ENCODE assay signal across 20 mouse cellular contexts in genomic region chr1:183081126-183081525, GRCm38 (mm10).
"Had no signal": no experiment of that assay in that cellular context is flagged by ENCODE, and none has a peak within 500 bp of the region (broad histone marks: within the 10 kb centered on the region; RNA-seq: fewer than 3 reads in every experiment).

No protein-coding gene starts in this region.

- H3K36me3 ChIP-seq: stomach, embryonic 15.5 days had no signal

- H3K27ac ChIP-seq: intestine, embryonic 15.5 days; layer of hippocampus, adult 2 months; liver, embryonic 14.5 days; lung, embryonic 15.5 days; midbrain, embryonic 12.5 days; midbrain, embryonic 15.5 days; neural tube, embryonic 13.5 days; stomach, embryonic 15.5 days had no signal

- H3K4me3 ChIP-seq: intestine, embryonic 15.5 days; layer of hippocampus, adult 2 months; lung, embryonic 15.5 days; midbrain, embryonic 12.5 days; midbrain, embryonic 15.5 days; neural tube, embryonic 13.5 days; stomach, embryonic 15.5 days had no signal

- H3K27me3 ChIP-seq: intestine, embryonic 15.5 days; midbrain, embryonic 12.5 days; midbrain, embryonic 15.5 days; neural tube, embryonic 13.5 days; stomach, embryonic 15.5 days had no signal

- H3K4me1 ChIP-seq: lung, embryonic 15.5 days had no signal

- H3K9ac ChIP-seq: intestine, embryonic 15.5 days; liver, embryonic 14.5 days; liver, postnatal 0 days; lung, embryonic 15.5 days; midbrain, embryonic 12.5 days; midbrain, embryonic 15.5 days; neural tube, embryonic 13.5 days; stomach, embryonic 15.5 days had no signal

- DNase-seq: kidney, adult 11 months; kidney, adult 8-10 months; kidney, postnatal 14 days; layer of hippocampus, adult 9-11 months; liver, postnatal 0 days; lung, postnatal 14 days; lung, postnatal 4 days; right cerebral cortex, postnatal 25 days; spleen, adult 18-20 months; thymus, adult 2 months; thymus, postnatal 25 days had no signal

- ATAC-seq: intestine, embryonic 15.5 days; liver, postnatal 0 days; midbrain, embryonic 15.5 days had no signal

- H3K9me3 ChIP-seq: intestine, embryonic 15.5 days; lung, embryonic 15.5 days; midbrain, embryonic 12.5 days; midbrain, embryonic 15.5 days; neural tube, embryonic 13.5 days; stomach, embryonic 15.5 days had no signal

- H3K4me2 ChIP-seq: intestine, embryonic 15.5 days; liver, embryonic 11.5 days; lung, embryonic 15.5 days; midbrain, embryonic 12.5 days; midbrain, embryonic 15.5 days; neural tube, embryonic 13.5 days; stomach, embryonic 15.5 days had no signal
